Mouse (Mus musculus) frontal cortex, adult 2 months (tissue): ENCODE results near the gene Tmem117. TPM values are rescaled to one million over a fixed set of nuclear protein-coding genes. Genes with fewer than 3 reads are reported as not detected.

Source experiments
- DNase-seq, 2 experiments: peaks; one replicate each; pipeline ENCODE4 v3.0.0; 2022; ENCODE audit warnings: low spot score in 1 of 2; ENCODE audit errors: extremely low spot score in 1 of 2
- polyA plus RNA-seq: library from polyadenylated mRNA; depleted of rRNA; stranded (reverse); fragments of >200 nt; gene quantifications from 2 replicates; pipeline ENCODE4 v1.2.3, GENCODE M21; 2012

The Tmem117 gene
- polyA plus RNA-seq, 1 experiment, result 6.1 TPM

GRCm38 (mm10) chr15:94864134-94864533 lies 235.1 kb downstream of the Tmem117 start:
- DNase-seq, result peak in 1 of 2 experiments; percentile 31

GRCm38 (mm10) chr15:94868372-94868771 lies 239.3 kb downstream of the Tmem117 start:
- DNase-seq, result no peak

- peak in 1 of 2 experiments; percentile 33 for DNase-seq
Measured at GRCm38 (mm10) chr15:94885026-94885425, 256.0 kb downstream of the Tmem117 start.

- DNase-seq, result no peak
Measured at GRCm38 (mm10) chr15:94893201-94893600, 264.2 kb downstream of the Tmem117 start.

GRCm38 (mm10) chr15:94894086-94894485 lies 265.1 kb downstream of the Tmem117 start:
- DNase-seq, result peak in 1 of 2 experiments; percentile 11

GRCm38 (mm10) chr15:94895681-94896080 lies 266.6 kb downstream of the Tmem117 start:
- no peak for DNase-seq

- no peak for DNase-seq
Measured at GRCm38 (mm10) chr15:94903188-94903587, 274.2 kb downstream of the Tmem117 start.

GRCm38 (mm10) chr15:94904672-94905407 lies 275.8 kb downstream of the Tmem117 start:
- DNase-seq, result no peak

GRCm38 (mm10) chr15:94921672-94922071 lies 292.6 kb downstream of the Tmem117 start:
- DNase-seq, result no peak

- DNase-seq, result no peak
Measured at GRCm38 (mm10) chr15:94927986-94928385, 299.0 kb downstream of the Tmem117 start.

GRCm38 (mm10) chr15:94930743-94931142 lies 301.7 kb downstream of the Tmem117 start:
- DNase-seq, result peak in 1 of 2 experiments; percentile 9

GRCm38 (mm10) chr15:94933044-94933443 lies 304.0 kb downstream of the Tmem117 start:
- no peak for DNase-seq

- DNase-seq, result no peak
Measured at GRCm38 (mm10) chr15:94933480-94933879, 304.4 kb downstream of the Tmem117 start.

- no peak for DNase-seq
Measured at GRCm38 (mm10) chr15:94941954-94942353, 312.9 kb downstream of the Tmem117 start.

- no peak for DNase-seq
Measured at GRCm38 (mm10) chr15:94942465-94942864, 313.4 kb downstream of the Tmem117 start.

- DNase-seq, result no peak
Measured at GRCm38 (mm10) chr15:94943891-94944290, 314.9 kb downstream of the Tmem117 start.

- no peak for DNase-seq
Measured at GRCm38 (mm10) chr15:94951382-94952048, 322.5 kb downstream of the Tmem117 start.

GRCm38 (mm10) chr15:94956697-94957096 lies 327.7 kb downstream of the Tmem117 start:
- peak; percentile 40 to 71 for DNase-seq

GRCm38 (mm10) chr15:94957202-94957601 lies 328.2 kb downstream of the Tmem117 start:
- no peak for DNase-seq

GRCm38 (mm10) chr15:94967004-94967403 lies 338.0 kb downstream of the Tmem117 start:
- DNase-seq, result peak in 1 of 2 experiments; percentile 13

GRCm38 (mm10) chr15:94968403-94969180 lies 339.6 kb downstream of the Tmem117 start:
- peak in 1 of 2 experiments; percentile 49 for DNase-seq
